Mouse (Mus musculus) erythroblast, embryonic 14.5 days (primary cell): ENCODE results near the gene Large1.

Experiments used
- GATA1 ChIP-seq: IDR thresholded peaks from 2 replicates; pipeline ENCODE4 v1.6.1; 2012; ENCODE audit warnings: low read length, inconsistent platforms, mixed read lengths
- TAL1 ChIP-seq: IDR thresholded peaks from 3 replicates; pipeline ENCODE4 v1.6.1; 2012; ENCODE audit warnings: low read length, inconsistent platforms, mixed read lengths

GRCm38 (mm10) chr8:73273150-73273549 lies 80.2 kb downstream of the Large1 start:
- TF ChIP-seq GATA1 = no peak
- no peak for TF ChIP-seq TAL1
